Mouse (Mus musculus): ENCODE measurements around the gene Slc35g3. TPM values are rescaled to one million over a fixed set of nuclear protein-coding genes. Genes with fewer than 3 reads are reported as not detected.

The Slc35g3 gene
- polyA plus RNA-seq, 1 experiment, result 0.08 TPM

DNA sequence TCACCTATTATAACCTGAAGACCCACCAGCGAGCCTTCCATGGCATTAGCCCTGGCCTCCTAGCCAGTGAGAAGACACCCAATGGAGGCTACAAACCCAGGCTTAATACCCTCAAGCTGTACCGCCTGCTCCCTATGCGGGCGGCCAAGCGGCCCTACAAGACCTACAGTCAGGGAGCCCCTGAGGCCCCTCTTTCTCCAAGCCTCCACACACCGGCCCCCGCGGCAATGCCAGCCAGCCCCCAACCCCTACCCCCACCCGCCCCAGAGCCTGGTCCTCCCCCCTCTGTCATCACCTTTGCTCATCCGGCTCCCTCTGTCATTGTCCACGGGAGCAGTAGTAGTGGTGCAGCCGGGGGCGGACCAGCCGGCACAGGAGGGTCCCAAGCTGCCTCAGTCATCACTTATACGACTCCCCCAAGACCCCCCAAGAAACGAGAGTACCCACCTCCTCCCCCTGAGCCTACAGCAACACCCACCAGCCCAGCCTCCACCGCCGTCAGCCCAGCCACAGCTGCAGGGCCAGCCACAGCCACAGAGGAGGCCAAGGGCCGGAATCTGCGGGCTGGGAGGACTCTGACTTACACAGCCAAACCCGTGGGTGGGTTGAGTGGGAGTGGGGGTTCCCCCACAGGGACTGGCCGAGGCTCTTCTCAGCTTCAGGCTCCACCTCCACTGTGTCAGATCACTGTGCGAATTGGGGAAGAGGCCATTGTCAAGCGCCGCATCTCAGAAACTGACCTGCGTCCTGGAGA, 15.9 kb upstream of the Slc35g3 start:
- Histone ChIP-seq H3K4me1 (replicated peaks; ENCODE audit: control insufficient read depth, insufficient read depth, low read length) (no peaks in the 10 kb centered on the region), H3K27me3 (ENCODE audit: control insufficient read depth, insufficient read depth, low read length) (no peaks in the 10 kb centered on the region), H3K4me3 (ENCODE audit: control insufficient read depth, insufficient read depth, low read length) (no peak overlapping the region), H3K36me3 (ENCODE audit: control insufficient read depth, insufficient read depth, low read length) (no peaks in the 10 kb centered on the region), H3K27ac (ENCODE audit: control insufficient read depth, insufficient read depth, low read length) (no peak overlapping the region)
- TF ChIP-seq POLR2A (IDR thresholded peaks at IDR 0.05; ENCODE audit: control insufficient read depth, extremely low read depth, insufficient read depth, low read length, poor library complexity) (no peak), CTCF (IDR thresholded peaks at IDR 0.05; ENCODE audit: borderline replicate concordance, control insufficient read depth, extremely low read depth, insufficient read depth, low read length, poor library complexity) (no peak)
- DNase-seq, result no peak
- 73% methylated on average over 26 of the region's 26 CpGs for WGBS

DNA sequence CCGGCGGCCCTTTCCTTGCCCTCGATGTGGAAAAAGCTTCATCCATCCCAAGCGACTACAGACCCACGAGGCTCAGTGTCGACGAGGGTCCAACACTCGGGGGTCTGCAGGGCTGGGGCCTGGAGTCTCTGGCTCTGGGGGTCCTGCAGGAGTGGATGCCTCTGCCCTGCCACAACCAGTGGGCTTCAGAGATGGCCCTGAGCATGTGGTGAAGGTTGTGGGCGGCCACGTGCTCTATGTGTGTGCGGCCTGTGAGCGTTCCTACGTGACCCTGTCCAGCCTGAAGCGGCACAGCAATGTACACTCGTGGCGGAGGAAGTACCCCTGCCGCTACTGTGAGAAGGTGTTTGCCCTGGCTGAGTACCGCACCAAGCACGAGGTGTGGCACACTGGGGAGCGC, 14.7 kb upstream of the Slc35g3 start:
- WGBS, result 94% methylated on average over 20 of the region's 20 CpGs
- H3K27me3 ChIP-seq (ENCODE audit: control insufficient read depth, insufficient read depth, low read length), result no peaks in the 10 kb centered on the region

DNA sequence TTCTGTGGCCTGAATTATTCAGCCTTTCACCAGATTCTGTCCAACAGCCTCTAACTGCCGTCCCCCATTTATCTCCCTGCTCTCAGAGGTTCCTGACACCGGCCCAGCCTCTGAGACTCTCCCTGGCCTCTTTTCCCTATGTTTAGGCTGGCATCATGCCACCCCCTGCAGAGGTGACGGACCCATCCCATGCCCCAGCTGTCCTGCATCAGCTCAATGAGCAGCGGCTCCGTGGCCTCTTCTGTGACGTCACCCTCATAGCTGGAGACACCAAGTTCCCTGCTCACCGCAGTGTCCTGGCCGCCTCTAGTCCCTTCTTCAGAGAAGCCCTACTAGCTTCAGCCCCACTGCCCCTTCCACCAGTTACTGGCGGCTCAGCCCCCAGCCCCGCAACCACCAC, 13.9 kb upstream of the Slc35g3 start:
- H3K27me3 ChIP-seq (ENCODE audit: control insufficient read depth, insufficient read depth, low read length), result no peaks in the 10 kb centered on the region
- whole genome bisulfite sequencing, result 97% methylated on average over 10 of the region's 10 CpGs
- H3K27ac ChIP-seq (ENCODE audit: control insufficient read depth, insufficient read depth, low read length), result no peak overlapping the region
- no peak for DNase-seq
- TF ChIP-seq POLR2A (IDR thresholded peaks at IDR 0.05; ENCODE audit: control insufficient read depth, extremely low read depth, insufficient read depth, low read length, poor library complexity) (no peak), CTCF (IDR thresholded peaks at IDR 0.05; ENCODE audit: borderline replicate concordance, control insufficient read depth, extremely low read depth, insufficient read depth, low read length, poor library complexity) (no peak)
- H3K36me3 ChIP-seq (ENCODE audit: control insufficient read depth, insufficient read depth, low read length), result no peaks in the 10 kb centered on the region
- H3K4me1 ChIP-seq (replicated peaks; ENCODE audit: control insufficient read depth, insufficient read depth, low read length), result no peaks in the 10 kb centered on the region
- H3K4me3 ChIP-seq (ENCODE audit: control insufficient read depth, insufficient read depth, low read length), result no peak overlapping the region

More for the DNA sequence above, 14.7 kb upstream of the Slc35g3 start:
- TF ChIP-seq CTCF (IDR thresholded peaks at IDR 0.05; ENCODE audit: borderline replicate concordance, control insufficient read depth, extremely low read depth, insufficient read depth, low read length, poor library complexity), result no peak
- no peak for TF ChIP-seq POLR2A (IDR thresholded peaks at IDR 0.05; ENCODE audit: control insufficient read depth, extremely low read depth, insufficient read depth, low read length, poor library complexity)
- Histone ChIP-seq H3K27ac (ENCODE audit: control insufficient read depth, insufficient read depth, low read length) (no peak overlapping the region), H3K36me3 (ENCODE audit: control insufficient read depth, insufficient read depth, low read length) (no peaks in the 10 kb centered on the region), H3K4me3 (ENCODE audit: control insufficient read depth, insufficient read depth, low read length) (no peak overlapping the region), H3K4me1 (replicated peaks; ENCODE audit: control insufficient read depth, insufficient read depth, low read length) (no peaks in the 10 kb centered on the region)
- DNase-seq, result no peak

DNA sequence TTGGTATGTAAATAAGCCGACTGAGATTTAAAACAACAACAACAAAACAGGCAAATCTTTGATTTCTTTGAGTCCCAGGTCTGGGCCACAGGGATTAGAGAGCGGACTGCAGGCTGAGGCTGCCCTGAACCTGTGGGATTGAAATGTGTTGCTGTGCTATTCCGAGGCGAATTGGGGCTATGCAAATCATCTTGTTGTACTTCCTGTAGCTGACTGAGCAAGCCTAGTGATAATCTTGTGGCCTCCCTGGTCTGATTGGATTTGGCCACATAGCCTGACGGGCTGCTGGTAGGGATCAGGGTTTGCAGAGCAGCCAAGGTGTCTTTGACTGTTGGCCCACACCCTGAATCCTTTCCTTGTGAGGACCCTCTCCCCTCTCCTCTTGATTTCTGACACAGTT, 13.2 kb upstream of the Slc35g3 start:
- no peak for DNase-seq
- H3K4me1 ChIP-seq (replicated peaks; ENCODE audit: control insufficient read depth, insufficient read depth, low read length), result no peaks in the 10 kb centered on the region
- 74% methylated on average over 5 of the region's 5 CpGs for WGBS
- H3K4me3 ChIP-seq (ENCODE audit: control insufficient read depth, insufficient read depth, low read length), result no peak overlapping the region
- no peaks in the 10 kb centered on the region for H3K36me3 ChIP-seq (ENCODE audit: control insufficient read depth, insufficient read depth, low read length)
- H3K27ac ChIP-seq (ENCODE audit: control insufficient read depth, insufficient read depth, low read length), result no peak overlapping the region
- no peaks in the 10 kb centered on the region for H3K27me3 ChIP-seq (ENCODE audit: control insufficient read depth, insufficient read depth, low read length)
- no peak for TF ChIP-seq POLR2A (IDR thresholded peaks at IDR 0.05; ENCODE audit: control insufficient read depth, extremely low read depth, insufficient read depth, low read length, poor library complexity)
- TF ChIP-seq CTCF (IDR thresholded peaks at IDR 0.05; ENCODE audit: borderline replicate concordance, control insufficient read depth, extremely low read depth, insufficient read depth, low read length, poor library complexity), result no peak

DNA sequence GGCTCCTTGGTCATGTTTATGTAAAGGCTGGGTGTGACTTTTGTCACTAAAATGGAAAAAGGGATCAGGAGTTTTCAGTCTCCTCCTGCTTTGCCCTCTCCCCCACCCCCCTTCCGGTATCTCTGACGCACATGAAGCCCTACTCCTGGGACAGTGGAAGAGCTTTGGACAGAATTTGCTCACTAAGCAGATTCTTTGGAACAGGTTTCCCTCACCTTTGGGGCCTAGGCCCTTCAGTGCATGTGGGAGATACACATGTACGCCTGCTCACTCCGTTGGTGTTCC, 5.8 kb upstream of the Slc35g3 start:
- Histone ChIP-seq H3K27me3 (ENCODE audit: control insufficient read depth, insufficient read depth, low read length) (no peaks in the 10 kb centered on the region), H3K4me1 (replicated peaks; ENCODE audit: control insufficient read depth, insufficient read depth, low read length) (peaks cover 22% of the 10 kb centered on the region), H3K4me3 (ENCODE audit: control insufficient read depth, insufficient read depth, low read length) (no peak overlapping the region), H3K36me3 (ENCODE audit: control insufficient read depth, insufficient read depth, low read length) (no peaks in the 10 kb centered on the region), H3K27ac (ENCODE audit: control insufficient read depth, insufficient read depth, low read length) (no peak overlapping the region)
- WGBS, result 91% methylated on average over 4 of the region's 4 CpGs
- no peak for DNase-seq
- TF ChIP-seq CTCF (IDR thresholded peaks at IDR 0.05; ENCODE audit: borderline replicate concordance, control insufficient read depth, extremely low read depth, insufficient read depth, low read length, poor library complexity) (no peak), POLR2A (IDR thresholded peaks at IDR 0.05; ENCODE audit: control insufficient read depth, extremely low read depth, insufficient read depth, low read length, poor library complexity) (no peak)

DNA sequence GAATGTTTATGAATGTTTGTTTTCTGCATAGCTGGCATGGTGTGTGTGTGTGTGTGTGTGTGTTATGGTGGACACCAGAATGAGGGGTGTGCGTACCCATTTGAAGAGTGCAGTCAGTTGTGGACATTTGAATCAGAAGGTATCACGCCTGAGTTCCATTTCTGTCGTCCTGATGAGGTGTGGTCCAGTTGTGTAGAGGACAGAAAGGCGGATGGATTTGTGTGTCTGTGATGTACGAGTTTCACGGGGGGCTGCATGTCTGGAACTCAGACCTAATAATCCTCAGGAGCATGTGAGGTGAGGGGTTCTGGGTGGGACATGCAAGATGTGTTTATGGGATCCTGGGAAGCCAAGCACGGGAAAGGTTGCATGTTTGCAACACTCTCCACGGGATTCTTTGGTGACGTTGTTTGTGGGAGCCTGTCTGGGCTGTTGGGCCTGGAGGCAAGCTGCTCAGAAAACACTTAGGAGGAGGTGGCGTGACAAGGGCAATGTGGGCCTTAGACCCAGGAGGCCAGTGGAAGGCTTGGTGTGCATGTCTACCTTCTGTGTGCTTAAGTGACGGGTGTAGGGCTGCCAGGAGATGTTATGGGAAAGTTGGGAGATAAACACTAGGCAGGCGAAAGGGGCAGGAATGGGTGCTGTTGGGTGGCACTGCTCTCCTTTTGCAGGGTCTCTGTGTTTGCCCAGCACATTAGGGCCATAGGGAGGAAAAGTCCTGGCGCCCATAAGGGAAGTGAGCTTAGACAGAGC, 5.3 kb upstream of the Slc35g3 start:
- DNase-seq, result no peak
- Histone ChIP-seq H3K4me3 (ENCODE audit: control insufficient read depth, insufficient read depth, low read length) (no peak overlapping the region), H3K27me3 (ENCODE audit: control insufficient read depth, insufficient read depth, low read length) (no peaks in the 10 kb centered on the region), H3K27ac (ENCODE audit: control insufficient read depth, insufficient read depth, low read length) (no peak overlapping the region), H3K4me1 (replicated peaks; ENCODE audit: control insufficient read depth, insufficient read depth, low read length) (peaks cover 22% of the 10 kb centered on the region), H3K36me3 (ENCODE audit: control insufficient read depth, insufficient read depth, low read length) (no peaks in the 10 kb centered on the region)
- 88% methylated on average over 13 of the region's 13 CpGs for WGBS
- TF ChIP-seq POLR2A (IDR thresholded peaks at IDR 0.05; ENCODE audit: control insufficient read depth, extremely low read depth, insufficient read depth, low read length, poor library complexity) (no peak), CTCF (IDR thresholded peaks at IDR 0.05; ENCODE audit: borderline replicate concordance, control insufficient read depth, extremely low read depth, insufficient read depth, low read length, poor library complexity) (no peak)

Data from thymus, adult 2 months (tissue).